Mouse (Mus musculus) embryo, embryonic 9.5 days (tissue): ENCODE data around the gene Gm17660.

ENCODE experiments used
- DNase-seq: peaks from one replicate; pipeline ENCODE4 v3.0.0-alpha.2; 2017; ENCODE audit errors: extremely low spot score

Gm17660 gene

DNA sequence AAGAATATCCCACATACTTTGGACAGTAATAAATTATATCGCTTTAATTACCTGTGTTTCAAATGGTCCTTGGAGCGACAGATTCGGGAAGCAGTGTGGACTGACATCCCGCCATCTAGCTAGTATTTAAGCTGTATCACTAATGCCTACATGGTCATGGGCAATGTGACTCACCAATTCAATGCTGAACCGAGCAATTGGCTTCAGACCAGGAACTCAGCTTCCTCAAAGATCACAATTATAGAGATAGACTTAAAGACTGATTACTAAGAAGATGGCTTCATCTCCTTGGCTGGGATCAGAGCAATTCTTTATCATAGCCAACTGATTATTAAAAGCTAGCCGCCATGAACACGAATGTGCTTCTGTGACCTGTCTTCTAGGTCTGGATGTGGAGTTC is at the start of gene Gm17660:
Gene Gm17660, minus strand, starts transcription at position 101 of the 400 bp plus-strand sequence.
- DNase-seq = no peak

DNA sequence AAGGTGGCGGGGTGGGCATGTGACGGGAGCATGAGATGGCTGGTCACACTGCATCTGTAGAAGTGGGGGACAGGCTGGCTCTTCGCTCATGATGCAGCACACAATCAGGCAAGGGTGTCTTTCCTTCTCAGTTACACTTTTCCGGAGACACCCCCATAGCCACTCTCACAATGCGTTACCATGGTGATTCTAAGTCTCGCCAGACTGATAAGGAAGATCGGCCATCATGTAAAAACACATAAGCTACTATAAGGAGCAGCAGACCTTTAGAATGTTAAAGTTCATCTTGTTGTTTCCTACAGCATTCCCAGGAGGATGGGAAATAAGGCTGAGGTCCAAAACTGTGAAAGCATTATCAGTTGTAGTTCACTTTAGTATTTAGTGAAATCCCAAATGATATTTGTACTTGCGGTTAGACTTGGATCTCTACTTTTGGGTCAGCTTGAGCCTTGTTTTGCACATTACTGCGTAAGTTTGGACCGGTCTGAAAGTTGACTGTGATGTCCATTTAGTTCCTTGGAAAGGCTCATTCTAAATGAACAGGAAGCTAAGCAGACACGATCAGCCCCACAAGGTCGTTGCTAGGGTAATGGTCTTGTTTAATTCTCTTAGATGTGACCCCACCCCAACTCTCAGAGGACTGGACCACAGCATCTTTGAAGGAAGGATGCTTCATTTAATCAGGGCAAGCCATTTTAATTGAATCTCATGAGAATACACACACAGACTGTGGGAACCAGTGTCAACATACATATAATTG is 49.3 kb upstream of the Gm17660 start:
- DNase-seq = no peak

DNA sequence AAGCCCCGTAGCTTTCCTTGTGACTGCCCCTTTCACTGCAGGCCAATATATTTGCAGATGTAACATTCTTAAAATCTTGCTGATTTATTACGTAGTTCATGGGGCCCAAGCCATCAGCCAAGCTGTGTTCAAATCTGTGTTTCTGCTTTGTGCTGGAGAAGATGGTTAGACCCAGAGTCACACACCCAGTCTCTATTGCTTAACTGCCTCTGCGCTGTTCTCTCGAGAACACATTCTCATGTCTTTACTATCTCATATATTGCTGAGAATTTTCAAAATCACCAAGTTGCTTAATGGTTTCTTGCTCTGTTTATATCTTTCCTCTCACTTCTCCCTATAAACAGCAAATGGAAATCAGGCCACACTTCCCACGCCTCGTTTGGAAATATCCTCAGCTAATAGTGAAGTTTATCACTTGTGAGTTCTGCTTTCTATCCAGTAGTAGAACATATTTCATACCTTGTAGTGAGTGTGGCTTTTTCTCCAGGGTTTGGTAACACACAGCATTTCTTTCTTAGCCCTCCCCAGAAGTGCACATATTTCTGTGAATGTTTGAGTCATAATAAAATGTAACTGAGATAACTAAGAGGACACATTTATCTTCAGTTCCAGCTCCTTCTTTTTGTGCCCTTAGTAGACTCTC is 46.7 kb upstream of the Gm17660 start:
- no peak for DNase-seq

GRCm38 (mm10) chr5:104115890-104116289 is 38.5 kb upstream of the Gm17660 start:
- no peak for DNase-seq

GRCm38 (mm10) chr5:104115118-104115517 is 37.7 kb upstream of the Gm17660 start:
- DNase-seq = no peak

GRCm38 (mm10) chr5:104113491-104114172 is 36.2 kb upstream of the Gm17660 start, which contains the start of gene Sparcl1:
Gene Sparcl1, minus strand, starts transcription at chr5:104113733.
- no peak for DNase-seq

DNA sequence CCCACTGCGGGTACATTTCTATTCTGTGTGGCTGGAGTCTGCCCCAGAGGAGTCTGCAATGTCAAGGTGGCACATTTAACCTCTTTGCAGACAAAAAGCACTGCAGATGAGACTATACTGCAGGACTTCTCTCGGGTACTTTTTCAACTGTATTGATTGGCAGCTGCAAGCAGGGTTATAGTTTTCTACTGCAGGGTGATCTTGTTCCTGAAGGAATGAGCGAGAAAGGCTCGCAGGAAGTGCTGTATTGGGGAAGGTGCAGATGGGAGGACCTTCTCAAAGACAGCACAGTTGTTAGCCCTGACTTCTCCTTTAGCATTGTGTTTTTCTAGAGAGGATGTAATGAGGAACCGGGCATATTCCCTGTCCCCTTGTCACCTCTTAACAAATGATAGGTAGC is 35.1 kb upstream of the Gm17660 start:
- peak; percentile 54 for DNase-seq

DNA sequence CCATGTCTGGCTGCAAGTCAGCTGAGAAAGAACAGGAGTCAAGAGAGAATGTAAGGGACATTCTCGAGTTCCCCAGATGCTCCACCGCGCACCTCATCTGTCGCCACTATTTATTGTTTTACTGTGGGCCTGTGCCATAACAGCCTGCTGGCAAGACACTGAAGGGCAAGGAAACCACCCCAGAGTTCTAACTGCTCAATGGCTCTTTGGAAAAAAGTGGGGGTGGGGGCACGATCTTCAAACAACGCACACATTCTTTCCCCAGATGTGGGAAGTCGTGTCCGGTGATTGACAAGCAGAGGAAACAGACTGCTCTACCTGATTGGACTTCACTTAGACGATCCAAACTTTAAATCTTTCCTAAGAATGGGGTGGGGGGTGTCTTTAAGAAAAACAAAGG is 34.6 kb upstream of the Gm17660 start:
- peak; percentile 63 for DNase-seq

- peak; percentile 71 for DNase-seq
Observed at GRCm38 (mm10) chr5:104110171-104110920, 32.9 kb upstream of the Gm17660 start.

GRCm38 (mm10) chr5:104109516-104109915 is 32.1 kb upstream of the Gm17660 start:
- peak; percentile 55 for DNase-seq

DNA sequence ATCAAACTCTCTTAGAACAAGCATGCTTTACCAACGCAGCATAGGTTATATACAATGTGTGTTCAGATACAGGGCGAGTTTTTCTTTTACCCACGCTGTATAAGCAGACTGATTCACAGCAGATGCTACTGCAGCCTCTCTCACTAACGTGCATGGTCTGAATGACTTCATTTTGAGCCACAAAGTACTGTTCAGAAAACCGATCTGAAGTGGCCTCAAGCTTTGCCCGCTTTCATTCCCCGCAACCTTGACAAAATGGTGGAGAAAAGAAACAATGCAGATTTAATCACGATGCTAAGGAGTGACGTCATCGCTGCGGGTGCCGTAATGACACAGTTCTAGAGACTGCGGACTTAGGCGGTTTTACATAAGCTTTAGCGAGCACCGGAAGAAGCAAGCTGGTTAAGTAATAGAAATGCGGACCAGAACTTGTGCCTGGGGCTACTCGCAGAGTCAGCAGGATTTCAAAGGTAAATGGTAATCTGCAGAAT is 31.5 kb upstream of the Gm17660 start:
- DNase-seq = no peak

GRCm38 (mm10) chr5:104108127-104108875 is 30.9 kb upstream of the Gm17660 start:
- DNase-seq = no peak

DNA sequence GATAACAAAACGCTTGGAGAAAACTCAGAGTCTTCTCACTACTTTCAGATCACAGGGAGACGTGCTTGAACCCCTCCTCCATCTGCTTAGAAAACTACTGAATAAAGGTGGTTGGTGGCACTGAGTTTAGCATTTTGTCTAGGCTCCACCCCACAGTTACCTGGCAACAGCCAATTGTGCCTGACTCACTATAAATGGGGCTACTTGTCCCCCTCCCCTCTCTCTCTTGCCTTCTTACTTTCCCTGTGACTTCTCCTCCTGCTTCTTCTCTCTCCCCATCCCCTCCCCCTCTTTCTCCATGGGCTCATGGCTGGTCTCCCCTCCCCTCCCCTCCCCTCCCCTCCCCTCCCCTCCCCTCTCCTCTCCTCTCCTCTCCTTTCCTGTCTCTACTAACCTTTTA is 26.7 kb upstream of the Gm17660 start:
- no peak for DNase-seq

- no peak for DNase-seq
Observed at GRCm38 (mm10) chr5:104103171-104103570, 25.8 kb upstream of the Gm17660 start.

- DNase-seq = peak; percentile 26
Observed at GRCm38 (mm10) chr5:104101678-104102531, 24.5 kb upstream of the Gm17660 start.

- DNase-seq = no peak
Observed at GRCm38 (mm10) chr5:104096078-104096938, 18.9 kb upstream of the Gm17660 start.

GRCm38 (mm10) chr5:104095416-104096077 is 18.1 kb upstream of the Gm17660 start:
- DNase-seq = no peak

DNA sequence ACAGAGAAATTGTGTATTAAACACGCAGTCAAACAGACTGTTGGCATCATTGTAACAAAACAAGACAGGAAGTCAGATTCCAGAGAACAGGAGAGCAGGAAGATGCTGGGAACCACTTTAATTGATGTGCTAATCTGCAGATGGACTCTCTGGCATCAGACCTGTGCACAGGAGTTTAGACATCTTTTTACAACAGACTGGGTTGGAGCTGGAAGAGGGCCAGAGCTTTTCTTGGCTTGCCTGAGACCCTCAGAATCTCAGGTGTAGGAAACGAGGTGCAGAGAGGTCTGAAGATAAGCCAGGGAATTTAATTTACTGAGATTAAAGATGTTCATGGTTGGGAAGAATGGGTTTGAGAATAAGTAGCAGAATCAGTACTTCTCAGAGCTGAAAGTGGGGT is 12.3 kb upstream of the Gm17660 start:
- DNase-seq = no peak

DNA sequence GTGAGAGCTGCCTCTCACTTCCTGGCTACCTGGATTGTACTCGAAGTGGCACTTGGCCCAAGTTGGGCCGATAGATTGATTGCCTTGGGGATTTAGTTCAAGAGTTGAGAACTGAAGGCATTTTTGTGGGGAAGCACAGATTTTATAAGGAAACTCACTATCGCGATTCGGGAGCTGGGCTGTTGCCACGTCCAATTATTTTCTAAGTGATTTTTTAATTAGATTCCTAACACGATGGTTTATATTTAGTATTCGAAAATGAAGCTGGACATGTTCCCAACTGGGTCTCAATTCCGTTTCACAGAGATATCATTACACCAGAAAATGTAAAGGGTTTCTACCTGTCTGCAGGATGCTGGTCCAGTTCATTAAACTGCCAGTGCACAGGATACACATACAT is 8.0 kb upstream of the Gm17660 start:
- DNase-seq = no peak
